7 mouse cellular contexts compared by ENCODE assay signal in genomic region chr5:8424116-8424515, GRCm38 (mm10). TPM values are rescaled to one million over a fixed set of nuclear protein-coding genes. Genes with fewer than 3 reads are reported as not detected.
DNase-seq lines count a peak whose midpoint lies in the region; ATAC-seq and TF ChIP-seq lines count a peak whose summit lies in the region.

No protein-coding gene starts in this region.

- H3K4me3 ChIP-seq in E14TG2a.4 (replicated peaks; ENCODE audit: low read length), result peak overlapping the region; percentile 98
- peak overlapping the region; percentile 85 for H3K4me3 ChIP-seq in forebrain, embryonic 16.5 days (replicated peaks; ENCODE audit: low read length)

- WGBS in forebrain, embryonic 16.5 days, result 15% methylated on average over 7 of the region's 7 CpGs

- H3K4me2 ChIP-seq in forebrain, embryonic 16.5 days (ENCODE audit: low read length), result peak overlapping the region; percentile 59

- TF ChIP-seq CTCF in E14TG2a.4 (conservative IDR thresholded peaks at IDR 0.05; ENCODE audit: low read length), result no peak

- H3K9ac ChIP-seq in forebrain, embryonic 16.5 days (replicated peaks; ENCODE audit: low read depth, low read length), result 0 out of 2 replicates have a peak overlapping the region, but pooled peaks have one; percentile 15

- peaks cover 41% of the 10 kb centered on the region for H3K36me3 ChIP-seq in E14TG2a.4 (ENCODE audit: insufficient read depth, low read length)
- H3K36me3 ChIP-seq in forebrain, embryonic 16.5 days (ENCODE audit: control insufficient read depth, insufficient read depth), result no peaks in the 10 kb centered on the region

- no peak overlapping the region for H3K27ac ChIP-seq in forebrain, embryonic 16.5 days (ENCODE audit: low read length)

- peak; percentile 97 for DNase-seq in R1 (ENCODE audit: low read depth, low spot score)
- DNase-seq in frontal cortex, postnatal 36 days (ENCODE audit: low spot score in 2 of 2), result no peak
- no peak for DNase-seq in thymus, adult 18-20 months

- peaks cover 7% of the 10 kb centered on the region; the same call in 1 of the 2 replicates for H3K9me3 ChIP-seq in E14TG2a.4 (ENCODE audit: low read length)
- no peaks in the 10 kb centered on the region for H3K9me3 ChIP-seq in forebrain, embryonic 16.5 days (ENCODE audit: control insufficient read depth, low read length)

- peaks cover 48% of the 10 kb centered on the region for H3K4me1 ChIP-seq in E14TG2a.4 (replicated peaks; ENCODE audit: low read depth, low read length)
- H3K4me1 ChIP-seq in forebrain, embryonic 16.5 days (replicated peaks; ENCODE audit: control insufficient read depth, insufficient read depth, low read length), result peaks cover 9% of the 10 kb centered on the region

- H3K27me3 ChIP-seq in E14TG2a.4 (ENCODE audit: insufficient read depth, low read length), result no peaks in the 10 kb centered on the region
- no peaks in the 10 kb centered on the region for H3K27me3 ChIP-seq in forebrain, embryonic 16.5 days (replicated peaks; ENCODE audit: control insufficient read depth, insufficient read depth, low read length)

- no peak for ATAC-seq in forebrain, embryonic 16.5 days
- ATAC-seq in megakaryocyte-erythroid progenitor cell, adult 5-6 weeks (replicated peaks; ENCODE audit: low FRiP score, low TSS enrichment, poor library complexity, severe bottlenecking), result 0 out of 2 replicates have a peak, but pooled peaks have one; percentile 4
- ATAC-seq in monocyte, adult 5-6 weeks (replicated peaks; ENCODE audit: insufficient number of reproducible peaks, low FRiP score, low TSS enrichment, poor library complexity, severe bottlenecking), result no peak

RNA-seq across cellular contexts. Expression of gene Slc25a40, which starts 1.5 kb away (rescaled TPM):
- polyA plus RNA-seq in forebrain, embryonic 16.5 days (2015; fragmentation: Nextera tagmentation; extraction: Ambion mirVana), result 9.7 and 11.1 TPM in 2 replicates
- total RNA-seq in megakaryocyte-erythroid progenitor cell, adult 5-6 weeks (2014; fragmentation: Nextera tagmentation), result 24.3 and 28.0 TPM in 2 replicates
- total RNA-seq in megakaryocyte-erythroid progenitor cell, adult 5-6 weeks (2017), result 8.1 and 10.7 TPM in 2 replicates
- total RNA-seq in monocyte, adult 5-6 weeks (2017), result 6.6 to 19.0 TPM (median 10.3 TPM) in 3 replicates

RNA-seq across cellular contexts. Expression of gene Dbf4, which starts 1.6 kb away (rescaled TPM):
- 20.0 and 20.2 TPM in 2 replicates for polyA plus RNA-seq in forebrain, embryonic 16.5 days (2015; fragmentation: Nextera tagmentation; extraction: Ambion mirVana)
- 59.5 and 61.9 TPM in 2 replicates for total RNA-seq in megakaryocyte-erythroid progenitor cell, adult 5-6 weeks (2014; fragmentation: Nextera tagmentation)
- total RNA-seq in megakaryocyte-erythroid progenitor cell, adult 5-6 weeks (2017), result 71.9 and 80.9 TPM in 2 replicates
- total RNA-seq in monocyte, adult 5-6 weeks (2017), result 47.4 to 70.3 TPM (median 66.5 TPM) in 3 replicates

RNA-seq across cellular contexts. Expression of gene Adam22, which starts 56.2 kb away (rescaled TPM):
- 46.7 and 49.6 TPM in 2 replicates for polyA plus RNA-seq in forebrain, embryonic 16.5 days (2015; fragmentation: Nextera tagmentation; extraction: Ambion mirVana)
- total RNA-seq in megakaryocyte-erythroid progenitor cell, adult 5-6 weeks (2014; fragmentation: Nextera tagmentation), result 0.17 TPM in 1 of 2 replicates, not detected in the other
- total RNA-seq in megakaryocyte-erythroid progenitor cell, adult 5-6 weeks (2017), result 0.33 and 1.4 TPM in 2 replicates
- total RNA-seq in monocyte, adult 5-6 weeks (2017), result 0.10 to 0.32 TPM in 2 of 3 replicates, not detected in the other
